In genomic region chr4:41754797-41755337, GRCm38 (mm10) we compare ENCODE assay signal across 8 mouse cellular contexts. TPM values are rescaled to one million over a fixed set of nuclear protein-coding genes. Genes with fewer than 3 reads are reported as not detected.
DNase-seq lines count a peak whose midpoint lies in the region; ATAC-seq and TF ChIP-seq lines count a peak whose summit lies in the region.

Gene Galt, plus strand, starts transcription at chr4:41755228.

- no peak for TF ChIP-seq CTCF in CH12.LX (conservative IDR thresholded peaks at IDR 0.05 in 1 of 2, IDR thresholded peaks at IDR 0.05 in 1 of 2; ENCODE audit: low read depth in 2 of 2, low read length in 2 of 2)

- peak within 1 kb of the TSS; percentile 60 for H3K9ac ChIP-seq in CH12.LX (ENCODE audit: insufficient read depth, low read depth)
- peak within 1 kb of the TSS; percentile 82 for H3K9ac ChIP-seq in heart, embryonic 12.5 days
- peak within 1 kb of the TSS; percentile 71 for H3K9ac ChIP-seq in midbrain, embryonic 14.5 days (replicated peaks; ENCODE audit: low read length)

- peak within 1 kb of the TSS; percentile 75 to 86 (median 85) for H3K4me3 ChIP-seq in CH12.LX (replicated peaks in 1 of 3; ENCODE audit: low read depth in 2 of 3, low read length in 2 of 3, poor library complexity in 1 of 3)
- H3K4me3 ChIP-seq in embryonic facial prominence, embryonic 10.5 days = peak within 1 kb of the TSS; percentile 76
- peak within 1 kb of the TSS; percentile 73 for H3K4me3 ChIP-seq in heart, embryonic 12.5 days
- peak within 1 kb of the TSS; percentile 67 for H3K4me3 ChIP-seq in midbrain, embryonic 14.5 days (replicated peaks; ENCODE audit: low read depth, low read length)

- H3K4me2 ChIP-seq in CH12.LX (ENCODE audit: insufficient read depth, low read depth, poor library complexity, severe bottlenecking) = peak within 1 kb of the TSS; percentile 57
- H3K4me2 ChIP-seq in heart, embryonic 12.5 days = peak within 1 kb of the TSS; percentile 76
- H3K4me2 ChIP-seq in midbrain, embryonic 14.5 days (ENCODE audit: low read length) = peak within 1 kb of the TSS; percentile 96

- peak; percentile 69 for ATAC-seq in heart, embryonic 12.5 days (ENCODE audit: insufficient number of reproducible peaks, low FRiP score)
- ATAC-seq in midbrain, embryonic 14.5 days (ENCODE audit: low FRiP score, low TSS enrichment) = peak; percentile 55

- peak; percentile 92 for DNase-seq in cerebellum, adult 9-10 months
- no peak for DNase-seq in cerebellum, adult 11 months
- no peak for DNase-seq in CH12.LX (ENCODE audit: extremely low read depth)
- DNase-seq in embryonic facial prominence, embryonic 10.5 days (ENCODE audit: low spot score) = no peak
- DNase-seq in left cerebral cortex, adult 8-10 months (ENCODE audit: low spot score in 2 of 2) = no peak
- DNase-seq in midbrain, embryonic 14.5 days = no peak
- DNase-seq in right cerebral cortex, postnatal 10 days (ENCODE audit: low spot score in 2 of 2) = no peak

- H3K9me3 ChIP-seq in CH12.LX (replicated peaks; ENCODE audit: low read length) = no peaks in the 10 kb centered on the region
- no peaks in the 10 kb centered on the region for H3K9me3 ChIP-seq in embryonic facial prominence, embryonic 10.5 days
- H3K9me3 ChIP-seq in heart, embryonic 12.5 days (replicated peaks) = no peaks in the 10 kb centered on the region
- H3K9me3 ChIP-seq in midbrain, embryonic 14.5 days (ENCODE audit: control insufficient read depth, low read length) = no peaks in the 10 kb centered on the region

- 12% methylated on average over 14 of the region's 14 CpGs for WGBS in embryonic facial prominence, embryonic 10.5 days
- WGBS in heart, embryonic 12.5 days = 13% methylated on average over 14 of the region's 14 CpGs
- WGBS in midbrain, embryonic 14.5 days = 15% methylated on average over 14 of the region's 14 CpGs

- H3K4me1 ChIP-seq in CH12.LX (ENCODE audit: control insufficient read depth in 1 of 2, insufficient read depth in 2 of 2) = peaks cover 6 to 32% of the 10 kb centered on the region in 2 experiments
- H3K4me1 ChIP-seq in embryonic facial prominence, embryonic 10.5 days = peaks cover 29% of the 10 kb centered on the region
- peaks cover 28% of the 10 kb centered on the region for H3K4me1 ChIP-seq in heart, embryonic 12.5 days (replicated peaks)
- H3K4me1 ChIP-seq in midbrain, embryonic 14.5 days (ENCODE audit: control insufficient read depth, insufficient read depth, low read length) = peaks cover 5% of the 10 kb centered on the region

- no peak for TF ChIP-seq EP300 in CH12.LX (IDR thresholded peaks at IDR 0.05; ENCODE audit: low read length)

- H3K79me2 ChIP-seq in CH12.LX (replicated peaks; ENCODE audit: control insufficient read depth, extremely low read depth, insufficient read depth, poor library complexity, severe bottlenecking) = no peaks in the 10 kb centered on the region

- peak within 1 kb of the TSS; percentile 17; the same call in 1 of the 2 replicates for H3K27ac ChIP-seq in CH12.LX (ENCODE audit: insufficient read depth, low read depth)
- H3K27ac ChIP-seq in embryonic facial prominence, embryonic 10.5 days (replicated peaks) = peak within 1 kb of the TSS; percentile 88
- H3K27ac ChIP-seq in heart, embryonic 12.5 days (ENCODE audit: poor library complexity, severe bottlenecking) = peak within 1 kb of the TSS; percentile 88
- H3K27ac ChIP-seq in midbrain, embryonic 14.5 days (replicated peaks; ENCODE audit: low read depth, low read length) = peak within 1 kb of the TSS; percentile 80

- H3K27me3 ChIP-seq in CH12.LX (replicated peaks) = peaks cover 9% of the 10 kb centered on the region
- H3K27me3 ChIP-seq in embryonic facial prominence, embryonic 10.5 days (replicated peaks; ENCODE audit: low read depth, poor library complexity, severe bottlenecking) = no peaks in the 10 kb centered on the region
- no peaks in the 10 kb centered on the region for H3K27me3 ChIP-seq in heart, embryonic 12.5 days (replicated peaks)
- H3K27me3 ChIP-seq in midbrain, embryonic 14.5 days (ENCODE audit: control insufficient read depth, insufficient read depth, low read length) = no peaks in the 10 kb centered on the region

- TF ChIP-seq POLR2A in CH12.LX (IDR thresholded peaks at IDR 0.05; ENCODE audit: low read depth, low read length) = no peak

- in situ Hi-C loops in CH12.LX (cut with MboI; ENCODE audit: low pct_ligation_motif_present, low pct_unique_long_range_greater_than_20kb, low sequenced_read_pairs) = no loop called here

- no peak for TF ChIP-seq RAD21 in CH12.LX (IDR thresholded peaks at IDR 0.05; ENCODE audit: low read depth, low read length)

- peaks cover 13 to 34% of the 10 kb centered on the region in 2 experiments for H3K36me3 ChIP-seq in CH12.LX (replicated peaks in 1 of 2; ENCODE audit: control insufficient read depth in 1 of 2, insufficient read depth in 1 of 2, low read length in 1 of 2)
- H3K36me3 ChIP-seq in embryonic facial prominence, embryonic 10.5 days (replicated peaks) = peaks cover 19% of the 10 kb centered on the region
- peaks cover 22% of the 10 kb centered on the region for H3K36me3 ChIP-seq in heart, embryonic 12.5 days
- peaks cover 11% of the 10 kb centered on the region for H3K36me3 ChIP-seq in midbrain, embryonic 14.5 days (ENCODE audit: control insufficient read depth, insufficient read depth, low read length)

- dilution Hi-C loops in CH12.LX (cut with MboI; ENCODE audit: extremely low pct_ligation_motif_present, extremely low pct_unique_long_range_greater_than_20kb, low sequenced_read_pairs) = no loop called here

TF ChIP-seq in CH12.LX, 34 proteins besides CTCF, POLR2A, EP300 and RAD21:
- TF ChIP-seq ZKSCAN1 (IDR thresholded peaks at IDR 0.05; ENCODE audit: borderline replicate concordance, low read depth, low read length) (no peak), USF2 (conservative IDR thresholded peaks at IDR 0.05; ENCODE audit: low read depth, low read length) (no peak), ZNF384 (IDR thresholded peaks at IDR 0.05; ENCODE audit: low read depth, low read length) (no peak), TBP (conservative IDR thresholded peaks at IDR 0.05; ENCODE audit: low read depth, low read length) (no peak), IRF4 (IDR thresholded peaks at IDR 0.05; ENCODE audit: low read depth, low read length) (no peak), KAT2A (IDR thresholded peaks at IDR 0.05; ENCODE audit: insufficient replicate concordance, low read length) (no peak), SMC3 (IDR thresholded peaks at IDR 0.05; ENCODE audit: low read depth, low read length) (no peak), MXI1 (IDR thresholded peaks at IDR 0.05; ENCODE audit: low read depth, low read length) (no peak), MYC (IDR thresholded peaks at IDR 0.05; ENCODE audit: low read depth, low read length) (no peak), POLR2AphosphoS2 (IDR thresholded peaks at IDR 0.05; ENCODE audit: low read depth, low read length) (no peak), NRF1 (IDR thresholded peaks at IDR 0.05; ENCODE audit: low read depth, low read length) (no peak)

RNA-seq across cellular contexts. Expression of gene Galt, which starts in this region (rescaled TPM):
- total RNA-seq in CH12.LX (2012; rRNA removed) (18.6 and 19.1 TPM in 2 replicates), CH12.LX (2014; rRNA removed) (23.0 and 23.2 TPM in 2 replicates)
- polyA plus RNA-seq in CH12.LX (2012; ENCODE audit: insufficient read length, low read depth) = 16.6 and 22.9 TPM in 2 replicates
- polyA plus RNA-seq in embryonic facial prominence, embryonic 10.5 days (2016; fragmentation: Nextera tagmentation; extraction: Ambion mirVana) = 31.2 and 34.3 TPM in 2 replicates
- polyA plus RNA-seq in heart, embryonic 12.5 days (2016; fragmentation: Nextera tagmentation; extraction: Ambion mirVana) = 54.6 and 57.0 TPM in 2 replicates
- 10 to 100 TPM; 71.9 to 85.1 (median 76.5) TPM for total RNA-seq in left cerebral cortex, adult 8-10 months (2022)
- polyA plus RNA-seq in midbrain, embryonic 14.5 days (2014; fragmentation: Nextera tagmentation; extraction: Ambion mirVana) = 38.8 and 51.5 TPM in 2 replicates

Comparison
In these comparisons a context has a peak if more than half of its experiments do, and no peak if none do; other contexts are left out.
1. H3K27ac ChIP-seq: peak in every context shown above with its lines; median percentile 88 in embryonic facial prominence, embryonic 10.5 days; 88 in heart, embryonic 12.5 days; 80 in midbrain, embryonic 14.5 days; 17 in CH12.LX.